Mouse (Mus musculus) monocyte, adult 59 days (primary cell): Measurements from ENCODE around the gene Ctsz. TPM values are rescaled to one million over a fixed set of nuclear protein-coding genes. Genes with fewer than 3 reads are reported as not detected.

Experiments used
- total RNA-seq, 2 experiments: library from RNA; stranded (reverse); gene quantifications; one replicate each; pipeline ENCODE4 v1.2.4; 2023

The Ctsz gene
- 100 to 1,000 TPM; 525 to 543 TPM for total RNA-seq

DNA sequence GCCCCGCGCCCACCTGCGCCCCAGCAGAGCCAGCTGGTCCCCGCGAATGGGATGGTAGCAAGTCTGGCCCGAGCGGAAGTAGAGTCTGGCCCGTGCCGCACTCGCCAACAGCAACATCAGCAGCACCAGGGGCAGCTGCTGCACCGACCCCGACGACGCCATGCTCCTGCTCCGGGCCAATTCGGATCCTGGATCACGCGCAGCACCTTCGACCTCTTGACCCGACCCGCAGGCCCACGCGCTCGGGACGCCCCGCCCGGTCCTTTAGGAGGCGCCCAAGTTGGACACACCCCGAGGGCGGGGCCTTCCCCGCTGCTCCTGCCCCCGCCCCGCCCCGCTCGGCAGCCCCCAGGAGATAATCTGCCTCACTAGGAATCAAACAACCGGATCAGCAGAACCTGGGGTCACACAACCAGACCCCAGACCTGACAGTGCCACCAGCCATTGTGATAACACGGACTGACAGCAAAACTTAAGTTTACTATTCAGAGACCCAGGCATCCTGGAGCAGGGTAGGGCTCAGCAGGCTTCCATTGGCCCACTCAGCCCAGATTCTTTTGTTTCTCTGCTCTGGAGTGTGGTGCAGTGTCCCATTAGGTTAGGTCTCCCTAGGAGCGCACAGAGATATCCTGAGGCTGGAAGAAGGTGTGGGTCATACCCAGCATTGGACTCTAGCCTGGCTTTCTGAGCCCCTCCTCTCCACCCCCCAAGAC is at the start of gene Ctsz:
TSS of gene Ctsz (minus strand) at position 303 of the 713 bp plus-strand sequence.

GRCm38 (mm10) chr2:174472818-174473549 is 34.1 kb upstream of the Ctsz start, which contains the start of gene Prelid3b:
Gene Prelid3b, minus strand, starts transcription at chr2:174473081.

DNA sequence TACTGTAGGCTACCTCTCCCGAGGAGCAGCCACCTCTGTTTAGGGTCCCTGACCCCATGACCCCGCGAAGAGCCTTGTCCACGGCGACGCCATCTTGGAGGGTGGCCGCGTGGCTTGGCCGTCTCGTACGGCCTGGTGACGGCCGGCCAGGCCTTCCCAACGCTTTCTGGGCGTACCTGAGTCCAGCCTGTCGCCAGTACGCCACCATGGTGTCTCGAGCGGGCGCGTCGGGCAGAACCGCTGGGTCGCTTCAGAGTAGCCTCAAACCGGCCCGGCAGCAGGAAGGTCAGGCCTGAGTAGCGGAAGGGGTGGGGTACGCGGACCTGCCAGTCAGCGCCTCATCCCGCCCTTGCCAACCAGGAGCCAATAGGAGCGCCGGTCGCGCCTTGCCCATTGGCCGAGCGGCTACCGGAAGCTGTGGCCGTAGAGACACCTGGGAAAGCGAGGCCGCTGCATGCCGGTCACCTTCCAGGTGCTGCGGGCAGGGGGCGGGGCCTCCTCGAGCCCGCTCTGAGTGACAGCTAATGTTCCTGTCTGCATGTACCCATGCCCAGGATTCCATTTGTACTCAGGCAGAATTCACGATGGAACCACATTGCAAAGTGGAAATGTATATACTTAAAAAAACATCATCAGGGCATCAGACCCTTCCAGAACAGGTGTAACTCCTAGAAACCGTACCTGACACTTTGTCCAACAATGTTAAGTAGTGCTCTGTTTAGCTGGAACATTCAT is 25.1 kb upstream of the Ctsz start, which contains the start of gene Atp5e:
TSS of gene Atp5e (minus strand) at position 317 of the 735 bp plus-strand sequence.

GRCm38 (mm10) chr2:174450353-174450752 is 11.5 kb upstream of the Ctsz start, which contains the start of gene Tubb1:
Gene Tubb1, plus strand, starts transcription at chr2:174450695.

GRCm38 (mm10) chr2:174415731-174416310 is 23.0 kb downstream of the Ctsz start, which contains the start of gene Nelfcd:
Gene Nelfcd, plus strand, starts transcription at chr2:174415804.

Other genes with a start within 250 kb of the Ctsz start
- gene Gnas, start 154.7 kb downstream of the Ctsz start, total RNA-seq: 100 to 1,000 TPM; 543 to 547 TPM
- gene Gm20721, start 92.3 kb downstream of the Ctsz start, total RNA-seq: under 1 TPM in 1 of 2 experiments, not detected in 1; 0.45 TPM
- 10 to 100 TPM; 39.4 to 49.4 TPM for gene Nelfcd, start 23.2 kb downstream of the Ctsz start, total RNA-seq
- gene Tubb1, start 11.7 kb upstream of the Ctsz start, total RNA-seq: not detected
- gene Atp5e, start 25.1 kb upstream of the Ctsz start, total RNA-seq: 100 to 1,000 TPM; 190 to 197 TPM
- 10 to 100 TPM; 48.9 to 54.9 TPM for gene Prelid3b, start 34.0 kb upstream of the Ctsz start, total RNA-seq
- 1 to 10 TPM; 1.1 to 1.7 TPM for gene Zfp831, start 204.5 kb upstream of the Ctsz start, total RNA-seq